Mouse (Mus musculus): ENCODE results near the gene Antxr1.

The Antxr1 gene

GRCm38 (mm10) chr6:87335091-87335934, at the start of gene Antxr1:
Gene Antxr1, minus strand, starts transcription at chr6:87335821.
- DNase-seq: peak; percentile 83

GRCm38 (mm10) chr6:87384761-87385160, 49.1 kb upstream of the Antxr1 start:
- no peak for DNase-seq

- peak; percentile 53 for DNase-seq
Observed at GRCm38 (mm10) chr6:87383926-87384691, 48.5 kb upstream of the Antxr1 start.

GRCm38 (mm10) chr6:87373057-87373456, 37.4 kb upstream of the Antxr1 start, which contains the start of gene Gkn2:
Gene Gkn2, plus strand, starts transcription at chr6:87373357.
- no peak for DNase-seq

GRCm38 (mm10) chr6:87369223-87369622, 33.6 kb upstream of the Antxr1 start:
- DNase-seq: no peak

- no peak for DNase-seq
Observed at GRCm38 (mm10) chr6:87354441-87354840, 18.8 kb upstream of the Antxr1 start.

GRCm38 (mm10) chr6:87350829-87351228, 15.2 kb upstream of the Antxr1 start, which contains the start of gene Gkn1:
Gene Gkn1, minus strand, starts transcription at chr6:87350942.
- no peak for DNase-seq

- DNase-seq: no peak
Observed at GRCm38 (mm10) chr6:87335935-87336295, 294 bp upstream of the Antxr1 start.

- peak; percentile 65 for DNase-seq
Observed at GRCm38 (mm10) chr6:87334361-87335090, 1.1 kb downstream of the Antxr1 start.

- DNase-seq: peak; percentile 7
Observed at GRCm38 (mm10) chr6:87332380-87332779, 3.2 kb downstream of the Antxr1 start.

- DNase-seq: no peak
Observed at GRCm38 (mm10) chr6:87328265-87329173, 7.1 kb downstream of the Antxr1 start.

GRCm38 (mm10) chr6:87326932-87327331, 8.7 kb downstream of the Antxr1 start:
- no peak for DNase-seq

GRCm38 (mm10) chr6:87323381-87323780, 12.2 kb downstream of the Antxr1 start:
- peak; percentile 30 for DNase-seq

GRCm38 (mm10) chr6:87318651-87319050, 17.0 kb downstream of the Antxr1 start:
- DNase-seq: no peak

- DNase-seq: no peak
Observed at GRCm38 (mm10) chr6:87316966-87317365, 18.7 kb downstream of the Antxr1 start.

- DNase-seq: no peak
Observed at GRCm38 (mm10) chr6:87312761-87313160, 22.9 kb downstream of the Antxr1 start.

GRCm38 (mm10) chr6:87304486-87304885, 31.1 kb downstream of the Antxr1 start:
- DNase-seq: no peak

GRCm38 (mm10) chr6:87302746-87303145, 32.9 kb downstream of the Antxr1 start:
- peak; percentile 14 for DNase-seq

GRCm38 (mm10) chr6:87301991-87302390, 33.6 kb downstream of the Antxr1 start:
- peak; percentile 33 for DNase-seq

- no peak for DNase-seq
Observed at GRCm38 (mm10) chr6:87294904-87295303, 40.7 kb downstream of the Antxr1 start.

- DNase-seq: no peak
Observed at GRCm38 (mm10) chr6:87292911-87293851, 42.4 kb downstream of the Antxr1 start.
